Mouse (Mus musculus) MEL (cell line): ENCODE data around the gene Col23a1. TPM values are rescaled to one million over a fixed set of nuclear protein-coding genes. Genes with fewer than 3 reads are reported as not detected.

Experiments
- DNase-seq: peaks from one replicate; pipeline ENCODE4 v3.0.0; 2011; ENCODE audit warnings: low read depth, low spot score
- H3K27ac ChIP-seq: 2 replicates; pipeline ENCODE4 v1.5.1; 2012; ENCODE audit warnings: low read depth, mild to moderate bottlenecking, control low read depth, low read length, moderate library complexity; ENCODE audit not compliant: control insufficient read depth
- H3K27me3 ChIP-seq, 2 experiments: fragments of 150-350 bp in 1 of 2; sonication (generic) in 1 of 2; 2 replicates each; pipeline ENCODE4 v1.6.1; 2012; ENCODE audit warnings: low read length in 2 of 2, mild to moderate bottlenecking in 2 of 2, improper control_type of control experiment in 1 of 2, moderate library complexity in 1 of 2; ENCODE audit not compliant: insufficient read depth in 2 of 2, control insufficient read depth in 1 of 2
- H3K36me3 ChIP-seq, 2 experiments: 2 replicates each; pipeline ENCODE4 v1.6.1; 2012 to 2014; ENCODE audit warnings: low read length in 2 of 2, improper control_type of control experiment in 1 of 2, inconsistent platforms in 1 of 2, mild to moderate bottlenecking in 1 of 2; ENCODE audit not compliant: insufficient read depth in 2 of 2, control insufficient read depth in 1 of 2
- H3K4me1 ChIP-seq, 2 experiments: fragments of 150-350 bp in 1 of 2; sonication (generic) in 1 of 2; 2 replicates each; pipeline ENCODE4 v1.6.1; 2012; ENCODE audit warnings: low read length in 2 of 2, improper control_type of control experiment in 1 of 2, mild to moderate bottlenecking in 1 of 2; ENCODE audit not compliant: insufficient read depth in 2 of 2, control insufficient read depth in 1 of 2
- H3K4me3 ChIP-seq, 2 experiments: fragments of 150-350 bp in 1 of 2; sonication (generic) in 1 of 2; 2 replicates each; pipeline ENCODE4 v1.5.1; 2012; ENCODE audit warnings: low read depth in 2 of 2, low read length in 2 of 2, mild to moderate bottlenecking in 2 of 2, moderate library complexity in 2 of 2, control low read depth in 1 of 2, improper control_type of control experiment in 1 of 2; ENCODE audit not compliant: control insufficient read depth in 1 of 2, insufficient read depth in 1 of 2
- H3K79me2 ChIP-seq: 2 replicates; pipeline ENCODE4 v1.6.1; 2012; ENCODE audit warnings: mild to moderate bottlenecking, low read length, moderate library complexity; ENCODE audit not compliant: control insufficient read depth, poor library complexity, insufficient read depth
- H3K9ac ChIP-seq: 2 replicates; pipeline ENCODE4 v1.6.1; 2012; ENCODE audit warnings: low read depth, mild to moderate bottlenecking, control low read depth, low read length, moderate library complexity; ENCODE audit not compliant: control insufficient read depth, poor library complexity, severe bottlenecking
- H3K9me3 ChIP-seq: fragments of 150-350 bp; sonication (generic); replicated peaks from 2 replicates; pipeline ENCODE4 v1.6.1; 2012; ENCODE audit warnings: mild to moderate bottlenecking, low read length, improper control_type of control experiment, moderate library complexity; ENCODE audit not compliant: insufficient read depth
- CTCF ChIP-seq, 3 experiments: IDR thresholded peaks in 2 of 3; conservative IDR thresholded peaks in 1 of 3; 2 replicates each; pipeline ENCODE4 v1.5.1; 2011 to 2012; ENCODE audit warnings: low read length in 3 of 3, low read depth in 2 of 3, mild to moderate bottlenecking in 2 of 3, improper control_type of control experiment in 1 of 3, inconsistent platforms in 1 of 3, mixed read lengths in 1 of 3, moderate library complexity in 1 of 3; ENCODE audit not compliant: control insufficient read depth in 1 of 3, insufficient read depth in 1 of 3, poor library complexity in 1 of 3, severe bottlenecking in 1 of 3
- E2F4 ChIP-seq: IDR thresholded peaks from 2 replicates; pipeline ENCODE4 v1.6.1; 2011; ENCODE audit warnings: low read depth, low read length, improper control_type of control experiment, borderline replicate concordance
- ELF1 ChIP-seq: IDR thresholded peaks from 2 replicates; pipeline ENCODE4 v1.6.1; 2014; ENCODE audit warnings: low read depth, mild to moderate bottlenecking, inconsistent platforms, low read length, improper control_type of control experiment, moderate library complexity
- EP300 ChIP-seq, 2 experiments: IDR thresholded peaks; 2 replicates each; pipeline ENCODE4 v1.6.1; 2011; ENCODE audit warnings: improper control_type of control experiment in 2 of 2, low read length in 2 of 2, low read depth in 1 of 2, mild to moderate bottlenecking in 1 of 2
- GATA1 ChIP-seq: IDR thresholded peaks from 2 replicates; pipeline ENCODE4 v1.6.1; 2011; ENCODE audit warnings: low read depth, low read length, improper control_type of control experiment
- KAT2A ChIP-seq: conservative IDR thresholded peaks from 2 replicates; pipeline ENCODE4 v1.6.1; 2012; ENCODE audit warnings: low read depth, low read length, improper control_type of control experiment, inconsistent platforms
- MXI1 ChIP-seq: IDR thresholded peaks from 2 replicates; pipeline ENCODE4 v1.6.1; 2011; ENCODE audit warnings: mild to moderate bottlenecking, low read depth, low read length, improper control_type of control experiment
- MYC ChIP-seq: IDR thresholded peaks from 2 replicates; pipeline ENCODE4 v1.6.1; 2011; ENCODE audit warnings: low read depth, mild to moderate bottlenecking, low read length, improper control_type of control experiment, moderate library complexity
- NRF1 ChIP-seq: IDR thresholded peaks from 2 replicates; pipeline ENCODE4 v1.6.1; 2014; ENCODE audit warnings: low read depth, mild to moderate bottlenecking, inconsistent platforms, low read length, improper control_type of control experiment, moderate library complexity; ENCODE audit not compliant: poor library complexity, insufficient read depth, severe bottlenecking
- POLR2A ChIP-seq, 2 experiments: IDR thresholded peaks; 2 replicates each; pipeline ENCODE4 v1.6.1; 2011 to 2012; ENCODE audit warnings: low read length in 2 of 2, mild to moderate bottlenecking in 2 of 2, control low read depth in 1 of 2, improper control_type of control experiment in 1 of 2, low read depth in 1 of 2, moderate library complexity in 1 of 2; ENCODE audit not compliant: control insufficient read depth in 1 of 2, insufficient read depth in 1 of 2, poor library complexity in 1 of 2
- POLR2AphosphoS2 ChIP-seq: IDR thresholded peaks from 2 replicates; pipeline ENCODE4 v1.6.1; 2011; ENCODE audit warnings: low read length, improper control_type of control experiment
- RCOR1 ChIP-seq: IDR thresholded peaks from 2 replicates; pipeline ENCODE4 v1.6.1; 2012; ENCODE audit warnings: low read depth, mild to moderate bottlenecking, inconsistent platforms, low read length, improper control_type of control experiment
- TAL1 ChIP-seq: IDR thresholded peaks from 2 replicates; pipeline ENCODE4 v1.6.1; 2012; ENCODE audit warnings: mild to moderate bottlenecking, inconsistent platforms, low read length, moderate library complexity, mixed read lengths
- TCF12 ChIP-seq: IDR thresholded peaks from 2 replicates; pipeline ENCODE4 v1.6.1; 2014; ENCODE audit warnings: low read depth, mild to moderate bottlenecking, inconsistent platforms, low read length, improper control_type of control experiment, moderate library complexity
- UBTF ChIP-seq: IDR thresholded peaks from 2 replicates; pipeline ENCODE4 v1.6.1; 2012; ENCODE audit warnings: low read depth, mild to moderate bottlenecking, inconsistent platforms, low read length, improper control_type of control experiment, moderate library complexity, borderline replicate concordance; ENCODE audit not compliant: insufficient read depth
- ZC3H11A ChIP-seq: IDR thresholded peaks from 2 replicates; pipeline ENCODE4 v1.6.1; 2012; ENCODE audit warnings: low read depth, mild to moderate bottlenecking, inconsistent platforms, low read length, improper control_type of control experiment
- ZKSCAN1 ChIP-seq: IDR thresholded peaks from 2 replicates; pipeline ENCODE4 v1.6.1; 2012; ENCODE audit warnings: low read depth, mild to moderate bottlenecking, inconsistent platforms, low read length, improper control_type of control experiment, moderate library complexity
- ZNF384 ChIP-seq: IDR thresholded peaks from 2 replicates; pipeline ENCODE4 v1.6.1; 2012; ENCODE audit warnings: low read depth, mild to moderate bottlenecking, inconsistent platforms, low read length, improper control_type of control experiment
- polyA plus RNA-seq, 2 experiments: library from polyadenylated mRNA; stranded (reverse) in 1 of 2; unstranded in 1 of 2; fragments of >175 nt in 1 of 2; fragments of >200 nt in 1 of 2; gene quantifications; 2 replicates each; pipeline versions ENCODE4 v1.2.1 to v1.2.4; 2012; ENCODE audit warnings: low replicate concordance in 2 of 2, low read depth in 1 of 2; ENCODE audit not compliant: insufficient read length in 2 of 2, insufficient read depth in 1 of 2, missing spikeins in 1 of 2
- total RNA-seq: library from RNA; depleted of rRNA; stranded (reverse); fragments of 300-350 nt; gene quantifications from 2 replicates; pipeline ENCODE4 v1.2.3, GENCODE M21; 2012

Col23a1 gene
- total and polyA plus RNA-seq, 3 experiments = under 0.01 to 0.03 TPM; not detected in 1

DNA sequence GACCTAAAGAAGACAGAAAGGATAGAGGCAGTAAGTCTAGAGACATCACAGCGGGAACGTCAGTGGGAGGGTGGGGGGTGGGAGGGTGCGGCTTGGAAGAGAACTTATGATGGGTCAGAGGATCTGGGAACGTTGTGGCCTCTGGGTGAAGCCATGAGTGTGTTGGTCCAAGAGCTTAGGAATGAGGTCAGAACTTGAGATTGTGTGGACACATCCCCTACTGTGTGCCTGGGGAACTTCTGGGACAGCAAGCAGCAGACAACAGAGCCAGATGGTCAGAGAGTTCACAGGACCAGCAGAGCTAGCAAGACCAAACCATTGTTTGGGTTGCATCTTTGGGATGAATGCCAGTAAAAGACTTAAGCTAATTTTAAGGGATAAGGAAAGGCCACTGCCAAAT, 279.1 kb downstream of the Col23a1 start:
- Histone ChIP-seq H3K9me3 (no peaks in the 10 kb centered on the region), H3K79me2 (no peaks in the 10 kb centered on the region), H3K36me3 (no peaks in the 10 kb centered on the region), H3K27me3 (peaks cover 0 to 5% of the 10 kb centered on the region in 2 experiments; a peak in 1 of 4 replicates), H3K4me3 (no peak overlapping the region), H3K4me1 (no peaks in the 10 kb centered on the region), H3K27ac (no peak overlapping the region), H3K9ac (no peak overlapping the region)
- DNase-seq = no peak
- TF ChIP-seq RCOR1 = no peak

DNA sequence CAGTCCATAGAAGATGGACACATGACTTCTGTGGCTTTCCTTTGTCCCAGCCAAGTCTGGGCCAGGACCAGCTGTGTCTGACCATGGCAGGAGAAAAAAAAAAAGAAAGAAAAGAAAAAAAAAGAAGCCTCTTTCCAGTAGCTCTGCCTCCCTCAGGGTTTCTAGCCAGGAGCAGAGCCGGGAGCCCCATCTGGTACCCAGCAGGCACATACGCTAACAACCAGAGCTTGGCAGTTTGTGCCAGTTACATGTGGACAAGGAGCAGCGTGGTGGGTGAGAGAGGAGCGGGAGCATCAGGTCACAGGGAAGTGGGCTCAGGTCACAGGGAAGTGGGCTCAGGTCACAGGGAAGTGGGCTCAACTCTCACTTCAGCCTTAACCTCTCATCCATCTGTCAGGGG, 286.7 kb downstream of the Col23a1 start:
- Histone ChIP-seq H3K27ac (no peak overlapping the region), H3K9ac (no peak overlapping the region), H3K79me2 (no peaks in the 10 kb centered on the region), H3K9me3 (no peaks in the 10 kb centered on the region), H3K4me1 (no peaks in the 10 kb centered on the region), H3K4me3 (no peak overlapping the region), H3K36me3 (no peaks in the 10 kb centered on the region), H3K27me3 (no peaks in the 10 kb centered on the region)
- DNase-seq = no peak
- no peak for TF ChIP-seq ZC3H11A
- 0 out of 2 replicates have a peak, but pooled peaks have one; percentile 16 for TF ChIP-seq ZNF384
- TF ChIP-seq GATA1 = no peak
- no peak for TF ChIP-seq KAT2A

GRCm38 (mm10) chr11:51577587-51577986, 287.9 kb downstream of the Col23a1 start:
- Histone ChIP-seq H3K27ac (no peak overlapping the region), H3K36me3 (no peaks in the 10 kb centered on the region), H3K9ac (no peak overlapping the region), H3K79me2 (no peaks in the 10 kb centered on the region), H3K4me3 (no peak overlapping the region), H3K9me3 (no peaks in the 10 kb centered on the region), H3K27me3 (no peaks in the 10 kb centered on the region), H3K4me1 (no peaks in the 10 kb centered on the region)
- no peak for DNase-seq
- no peak for TF ChIP-seq POLR2AphosphoS2
- no peak for TF ChIP-seq TCF12
- no peak for TF ChIP-seq ZNF384
- TF ChIP-seq ELF1 = no peak
- TF ChIP-seq MXI1 = no peak

DNA sequence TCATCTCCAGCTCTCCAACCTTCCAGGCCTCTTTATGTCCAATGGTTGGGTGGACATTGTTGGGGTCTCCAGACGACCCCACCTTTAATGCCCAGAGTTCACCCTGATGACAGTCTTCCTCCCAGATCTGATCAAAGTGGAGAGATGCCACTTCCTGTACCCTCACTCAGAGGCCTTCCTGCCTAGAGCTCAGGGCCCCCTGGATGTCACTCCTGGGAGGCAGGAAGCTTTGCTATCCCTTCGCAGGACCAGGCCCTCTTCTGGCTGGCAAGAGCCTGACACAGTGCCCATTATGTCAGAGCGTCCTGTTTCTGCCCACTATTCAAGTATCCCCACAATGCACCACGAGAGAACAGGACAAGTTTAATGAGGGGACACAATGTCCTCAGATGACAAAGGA, 289.3 kb downstream of the Col23a1 start:
- peaks cover 0 to 3% of the 10 kb centered on the region in 2 experiments; a peak in 1 of 4 replicates for H3K4me1 ChIP-seq
- no peaks in the 10 kb centered on the region; the same call in 1 of the 2 replicates for H3K79me2 ChIP-seq
- H3K4me3 ChIP-seq = no peak overlapping the region
- H3K9ac ChIP-seq = no peak overlapping the region
- H3K27me3 ChIP-seq = no peaks in the 10 kb centered on the region
- no peak for DNase-seq
- H3K9me3 ChIP-seq = no peaks in the 10 kb centered on the region
- no peak for TF ChIP-seq NRF1
- no peak for TF ChIP-seq EP300 (IDR thresholded peaks at IDR 0.05; ENCODE audit: low read depth in 1 of 2, low read length in 2 of 2)
- TF ChIP-seq ZKSCAN1 = no peak
- no peak for TF ChIP-seq MXI1
- TF ChIP-seq CTCF (IDR thresholded peaks at IDR 0.05 in 2 of 3, conservative IDR thresholded peaks at IDR 0.05 in 1 of 3; ENCODE audit: control insufficient read depth in 1 of 3, insufficient read depth in 1 of 3, low read depth in 2 of 3, low read length in 3 of 3, poor library complexity in 1 of 3, severe bottlenecking in 1 of 3) = no peak
- no peak for TF ChIP-seq TAL1
- no peak for TF ChIP-seq MYC
- no peak for TF ChIP-seq UBTF
- no peak for TF ChIP-seq POLR2A (IDR thresholded peaks at IDR 0.05; ENCODE audit: control insufficient read depth in 1 of 2, insufficient read depth in 1 of 2, low read depth in 1 of 2, low read length in 2 of 2, poor library complexity in 1 of 2)
- no peak for TF ChIP-seq E2F4
- peaks cover 0 to 2% of the 10 kb centered on the region in 2 experiments; a peak in 1 of 4 replicates for H3K36me3 ChIP-seq
- H3K27ac ChIP-seq = no peak overlapping the region
